Mouse (Mus musculus) urinary bladder, postnatal 36 days (tissue): Measurements from ENCODE around the gene Zbtb25.

ENCODE experiments used
- DNase-seq, 2 experiments: peaks; one replicate each; pipeline ENCODE4 v3.0.0; 2022; ENCODE audit warnings: low spot score in 2 of 2, mixed read lengths in 1 of 2

Zbtb25 gene

GRCm38 (mm10) chr12:76297830-76298229 is 71.6 kb downstream of the Zbtb25 start:
- DNase-seq: no peak
